In the genomic region with DNA sequence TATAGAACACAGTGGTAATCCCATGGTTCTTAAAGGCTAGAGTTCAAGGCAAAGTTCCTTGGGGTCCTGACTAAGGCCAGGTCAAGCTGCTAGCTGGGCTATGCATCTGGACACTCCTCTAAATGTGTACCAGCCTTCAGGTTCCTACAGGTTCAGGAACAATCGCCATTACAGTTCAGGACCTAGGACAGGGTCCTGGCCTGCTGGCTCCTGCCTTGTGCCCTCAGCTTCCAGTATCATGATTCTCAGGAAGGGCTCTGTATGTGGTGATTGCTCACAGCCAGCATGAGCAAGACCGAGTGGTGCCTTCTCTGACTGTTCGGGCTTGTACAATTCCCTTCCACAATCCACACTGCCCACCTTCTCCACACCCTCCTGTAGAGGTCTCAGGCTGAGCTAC, we compare ENCODE assay signal across 24 mouse cellular contexts.
A peak's percentile ranks its signal among the peaks of the same experiment; 100 is the strongest.
DNase-seq lines count a peak whose midpoint lies in the region; ATAC-seq and TF ChIP-seq lines count a peak whose summit lies in the region.
"Had no signal": no experiment of that assay in that cellular context is flagged by ENCODE, and none has a peak within 500 bp of the region (broad histone marks: within the 10 kb centered on the region; RNA-seq: fewer than 3 reads in every experiment).

No protein-coding gene starts in this region.

- no peaks in the 10 kb centered on the region for H3K27me3 ChIP-seq in forebrain, embryonic 11.5 days (ENCODE audit: control insufficient read depth, insufficient read depth, low read length)
- no peaks in the 10 kb centered on the region; the same call in 1 of the 2 replicates for H3K27me3 ChIP-seq in forebrain, embryonic 16.5 days (replicated peaks; ENCODE audit: control insufficient read depth, insufficient read depth, low read length)
- H3K27me3 ChIP-seq in limb, embryonic 14.5 days (ENCODE audit: control insufficient read depth, insufficient read depth, low read length): no peaks in the 10 kb centered on the region
- H3K27me3 ChIP-seq: forebrain, embryonic 15.5 days; liver, embryonic 13.5 days had no signal

- H3K9ac ChIP-seq in forebrain, embryonic 11.5 days (ENCODE audit: low read length): no peak overlapping the region
- no peak overlapping the region for H3K9ac ChIP-seq in forebrain, embryonic 16.5 days (replicated peaks; ENCODE audit: low read depth, low read length)
- H3K9ac ChIP-seq in limb, embryonic 14.5 days (ENCODE audit: low read depth, low read length, severe bottlenecking): no peak overlapping the region
- H3K9ac ChIP-seq: embryonic facial prominence, embryonic 12.5 days; forebrain, embryonic 15.5 days; heart, embryonic 12.5 days; hindbrain, embryonic 12.5 days; limb, embryonic 12.5 days; liver, embryonic 13.5 days; neural tube, embryonic 15.5 days had no signal

- H3K36me3 ChIP-seq in forebrain, embryonic 11.5 days (ENCODE audit: control insufficient read depth, insufficient read depth, low read length): no peaks in the 10 kb centered on the region
- H3K36me3 ChIP-seq in forebrain, embryonic 16.5 days (ENCODE audit: control insufficient read depth, insufficient read depth): no peaks in the 10 kb centered on the region
- H3K36me3 ChIP-seq in limb, embryonic 14.5 days (ENCODE audit: control insufficient read depth, insufficient read depth, low read length): no peaks in the 10 kb centered on the region
- H3K36me3 ChIP-seq: embryonic facial prominence, embryonic 12.5 days; forebrain, embryonic 15.5 days; heart, embryonic 12.5 days; hindbrain, embryonic 12.5 days; limb, embryonic 12.5 days; liver, embryonic 13.5 days; neural tube, embryonic 15.5 days had no signal

- 0 out of 2 replicates have a peak, but pooled peaks cover 5% of the 10 kb centered on the region for H3K4me1 ChIP-seq in forebrain, embryonic 11.5 days (replicated peaks; ENCODE audit: control insufficient read depth, insufficient read depth, low read length)
- peaks cover 15% of the 10 kb centered on the region for H3K4me1 ChIP-seq in forebrain, embryonic 16.5 days (replicated peaks; ENCODE audit: control insufficient read depth, insufficient read depth, low read length)
- H3K4me1 ChIP-seq in limb, embryonic 14.5 days (ENCODE audit: control insufficient read depth, insufficient read depth, low read length): no peaks in the 10 kb centered on the region
- H3K4me1 ChIP-seq: embryonic facial prominence, embryonic 12.5 days; heart, embryonic 12.5 days; liver, embryonic 13.5 days had no signal

- 63% methylated on average over 3 of the region's 3 CpGs for WGBS in forebrain, embryonic 11.5 days
- WGBS in forebrain, embryonic 16.5 days: 65% methylated on average over 3 of the region's 3 CpGs
- 58% methylated on average over 3 of the region's 3 CpGs for WGBS in limb, embryonic 14.5 days

- DNase-seq in forebrain, embryonic 11.5 days (ENCODE audit: low spot score): peak; percentile 51
- peak; percentile 1 for DNase-seq in Muller cell, postnatal 12 days (ENCODE audit: inconsistent ontology term)
- DNase-seq in embryo, embryonic 11.5 days (ENCODE audit: low read depth, low spot score): peak; percentile 30
- DNase-seq in limb, embryonic 14.5 days (ENCODE audit: low spot score): peak; percentile 18
- no peak for DNase-seq in frontal cortex, postnatal 36 days (ENCODE audit: low spot score in 2 of 2)
- DNase-seq in testis, postnatal 10 days (ENCODE audit: low spot score): no peak
- DNase-seq: adrenal gland, adult 8-10 months; cerebellum, postnatal 10 days; heart, postnatal 14 days; kidney, adult 8-10 months; kidney, postnatal 36 days; layer of hippocampus, adult 9-11 months; liver, embryonic 13.5 days; thymus, postnatal 25 days had no signal

- H3K27ac ChIP-seq in forebrain, embryonic 11.5 days (ENCODE audit: low read depth, low read length): no peak overlapping the region
- no peak overlapping the region for H3K27ac ChIP-seq in forebrain, embryonic 16.5 days (ENCODE audit: low read length)
- H3K27ac ChIP-seq in limb, embryonic 14.5 days (replicated peaks; ENCODE audit: low read depth, low read length): no peak overlapping the region
- H3K27ac ChIP-seq: embryonic facial prominence, embryonic 12.5 days; forebrain, embryonic 15.5 days; hindbrain, embryonic 12.5 days; limb, embryonic 12.5 days; liver, embryonic 13.5 days; macrophage; neural tube, embryonic 15.5 days had no signal

- H3K4me3 ChIP-seq in forebrain, embryonic 11.5 days (ENCODE audit: low read depth, low read length): no peak overlapping the region
- no peak overlapping the region for H3K4me3 ChIP-seq in forebrain, embryonic 16.5 days (replicated peaks; ENCODE audit: low read length)
- no peak overlapping the region for H3K4me3 ChIP-seq in limb, embryonic 14.5 days (replicated peaks; ENCODE audit: low read length)
- H3K4me3 ChIP-seq: embryonic facial prominence, embryonic 12.5 days; forebrain, embryonic 15.5 days; heart, embryonic 12.5 days; hindbrain, embryonic 12.5 days; limb, embryonic 12.5 days; liver, embryonic 13.5 days; neural tube, embryonic 15.5 days had no signal

- H3K4me2 ChIP-seq in forebrain, embryonic 11.5 days (ENCODE audit: low read depth, low read length, severe bottlenecking): no peak overlapping the region
- H3K4me2 ChIP-seq in forebrain, embryonic 16.5 days (ENCODE audit: low read length): no peak overlapping the region
- no peak overlapping the region for H3K4me2 ChIP-seq in limb, embryonic 14.5 days (replicated peaks; ENCODE audit: low read depth, low read length, severe bottlenecking)
- H3K4me2 ChIP-seq: embryonic facial prominence, embryonic 12.5 days; forebrain, embryonic 15.5 days; heart, embryonic 12.5 days; hindbrain, embryonic 12.5 days; limb, embryonic 12.5 days; liver, embryonic 13.5 days; neural tube, embryonic 15.5 days had no signal

- no peak for ATAC-seq in forebrain, embryonic 11.5 days (replicated peaks; ENCODE audit: low FRiP score)
- no peak for ATAC-seq in forebrain, embryonic 16.5 days
- ATAC-seq in limb, embryonic 14.5 days (ENCODE audit: low FRiP score, low read depth): no peak
- ATAC-seq in erythroblast, adult 5-6 weeks (replicated peaks; ENCODE audit: low FRiP score, poor library complexity, severe bottlenecking): no peak
- ATAC-seq: forebrain, embryonic 15.5 days; inflammation-experienced regulatory T-cells, adult 6 months had no signal

- H3K9me3 ChIP-seq in forebrain, embryonic 11.5 days (ENCODE audit: control insufficient read depth, low read length): no peaks in the 10 kb centered on the region
- no peaks in the 10 kb centered on the region for H3K9me3 ChIP-seq in forebrain, embryonic 16.5 days (ENCODE audit: control insufficient read depth, low read length)
- no peaks in the 10 kb centered on the region for H3K9me3 ChIP-seq in limb, embryonic 14.5 days (ENCODE audit: control insufficient read depth, low read length)
- H3K9me3 ChIP-seq: embryonic facial prominence, embryonic 12.5 days; forebrain, embryonic 15.5 days; hindbrain, embryonic 12.5 days; limb, embryonic 12.5 days; neural tube, embryonic 15.5 days had no signal

- TF ChIP-seq POLR2A in limb, embryonic 14.5 days (IDR thresholded peaks at IDR 0.05; ENCODE audit: borderline replicate concordance, extremely low read depth, insufficient read depth, insufficient read length): no peak

Comparison
In these comparisons a context has a peak if more than half of its experiments do, and no peak if none do; other contexts are left out.
1. DNase-seq: peak in forebrain, embryonic 11.5 days (single experiment), Muller cell, postnatal 12 days (single experiment), embryo, embryonic 11.5 days (single experiment) and limb, embryonic 14.5 days (single experiment); none in frontal cortex, postnatal 36 days (0 of 2) and testis, postnatal 10 days (single experiment).